Mouse (Mus musculus): ENCODE data around the gene Eif3k.

DNA sequence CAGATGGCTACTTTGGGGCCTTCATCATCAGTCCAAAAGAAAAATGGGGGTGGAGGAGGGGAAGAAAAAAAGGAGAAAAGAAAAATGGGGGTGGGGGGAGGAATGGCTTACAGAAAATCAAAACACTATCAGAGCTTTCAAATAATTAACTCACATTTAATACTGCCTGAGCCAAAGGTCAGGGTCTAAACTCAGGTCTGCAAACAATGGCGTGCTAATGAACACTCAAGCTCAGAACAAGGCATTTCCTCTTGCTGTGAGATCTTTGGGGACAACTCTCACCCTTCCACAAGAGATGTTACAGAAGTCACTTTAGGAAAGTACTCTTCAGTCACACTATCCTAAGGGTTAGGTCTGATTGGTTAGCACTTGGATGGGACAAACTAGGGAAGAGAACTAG lies 22.9 kb downstream of the Eif3k start:
- TF ChIP-seq POLR2A (IDR thresholded peaks at IDR 0.05; ENCODE audit: low read depth, low read length), result no peak
- TF ChIP-seq CTCF (IDR thresholded peaks at IDR 0.05; ENCODE audit: borderline replicate concordance, insufficient read depth, low read length), result no peak

Measured in embryonic fibroblast, embryonic 13.5 days (primary cell).